Mouse (Mus musculus): ENCODE measurements around the gene Il2. TPM values are rescaled to one million over a fixed set of nuclear protein-coding genes. Genes with fewer than 3 reads are reported as not detected.

Gene Il2
- polyA plus RNA-seq, 1 experiment from 2014 or later, result 0.31 TPM

- Histone ChIP-seq H3K27me3 (no peaks in the 10 kb centered on the region), H3K4me2 (no peak overlapping the region), H3K36me3 (no peaks in the 10 kb centered on the region), H3K27ac (no peak overlapping the region), H3K4me1 (peaks cover 5% of the 10 kb centered on the region), H3K4me3 (no peak overlapping the region), H3K9ac (no peak overlapping the region), H3K9me3 (no peaks in the 10 kb centered on the region)
- WGBS, result 15% methylated on average over 1 of the region's 1 CpGs
- ATAC-seq (ENCODE audit: borderline replicate concordance, extremely low read depth, low FRiP score, low TSS enrichment), result peak; percentile 46; the same call in 1 of the 2 replicates
Observed at GRCm38 (mm10) chr3:37144979-37145378, 19.2 kb upstream of the Il2 start.

- Histone ChIP-seq H3K27me3 (no peaks in the 10 kb centered on the region), H3K4me2 (no peak overlapping the region), H3K36me3 (no peaks in the 10 kb centered on the region), H3K27ac (no peak overlapping the region), H3K4me3 (no peak overlapping the region), H3K4me1 (peaks cover 5% of the 10 kb centered on the region; the same call in 1 of the 2 replicates), H3K9me3 (no peaks in the 10 kb centered on the region), H3K9ac (no peak overlapping the region)
- no peak for ATAC-seq (ENCODE audit: borderline replicate concordance, extremely low read depth, low FRiP score, low TSS enrichment)
- WGBS, result 86% methylated on average over 2 of the region's 2 CpGs
Observed at GRCm38 (mm10) chr3:37141827-37142226, 16.1 kb upstream of the Il2 start.

DNA sequence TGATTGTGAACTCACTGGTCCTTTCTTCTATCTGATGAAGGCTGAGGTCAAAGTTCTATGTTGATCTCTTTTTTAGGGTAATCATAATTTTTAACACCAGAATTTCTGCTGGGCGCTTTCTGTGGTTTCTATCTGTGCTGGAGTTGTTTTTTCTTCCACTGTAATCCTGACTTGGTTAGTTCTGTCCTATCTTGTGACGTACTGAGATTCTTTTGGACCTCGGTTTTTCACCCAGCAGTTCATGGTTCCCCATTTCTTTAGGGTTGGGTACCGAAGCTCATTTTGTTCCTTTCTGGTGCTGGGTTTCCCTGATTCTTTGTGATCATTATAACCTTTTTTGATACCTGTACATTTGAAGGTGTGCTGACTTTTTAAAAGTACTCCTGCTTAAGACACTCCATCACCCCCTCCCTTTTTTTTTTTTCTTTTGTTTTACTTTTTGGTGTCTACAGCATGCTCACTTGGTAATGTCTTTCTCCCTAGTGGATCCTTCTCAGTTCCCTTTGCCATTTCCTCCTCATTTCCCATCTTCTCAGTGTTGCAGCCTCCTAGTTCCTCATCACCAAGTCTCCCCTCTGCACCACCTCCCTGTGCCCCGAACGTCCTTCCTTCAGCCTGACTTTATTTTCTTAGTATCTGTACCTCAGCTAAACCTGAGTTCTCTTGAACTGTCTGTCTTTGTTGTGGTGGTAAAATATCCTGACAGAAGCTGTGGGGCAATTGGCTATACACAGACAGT lies 14.6 kb upstream of the Il2 start:
- WGBS, result 84% methylated on average over 6 of the region's 6 CpGs
- no peaks in the 10 kb centered on the region for H3K36me3 ChIP-seq
- no peaks in the 10 kb centered on the region for H3K4me1 ChIP-seq
- H3K9me3 ChIP-seq, result no peaks in the 10 kb centered on the region
- H3K27ac ChIP-seq, result no peak overlapping the region
- no peak for ATAC-seq (ENCODE audit: borderline replicate concordance, extremely low read depth, low FRiP score, low TSS enrichment)
- no peak overlapping the region for H3K9ac ChIP-seq
- no peak overlapping the region for H3K4me2 ChIP-seq
- H3K4me3 ChIP-seq, result no peak overlapping the region
- no peaks in the 10 kb centered on the region for H3K27me3 ChIP-seq

- no peaks in the 10 kb centered on the region for H3K27me3 ChIP-seq
- 81% methylated on average over 3 of the region's 3 CpGs for WGBS
- H3K36me3 ChIP-seq, result no peaks in the 10 kb centered on the region
Observed at GRCm38 (mm10) chr3:37139192-37139591, 13.4 kb upstream of the Il2 start.

DNA sequence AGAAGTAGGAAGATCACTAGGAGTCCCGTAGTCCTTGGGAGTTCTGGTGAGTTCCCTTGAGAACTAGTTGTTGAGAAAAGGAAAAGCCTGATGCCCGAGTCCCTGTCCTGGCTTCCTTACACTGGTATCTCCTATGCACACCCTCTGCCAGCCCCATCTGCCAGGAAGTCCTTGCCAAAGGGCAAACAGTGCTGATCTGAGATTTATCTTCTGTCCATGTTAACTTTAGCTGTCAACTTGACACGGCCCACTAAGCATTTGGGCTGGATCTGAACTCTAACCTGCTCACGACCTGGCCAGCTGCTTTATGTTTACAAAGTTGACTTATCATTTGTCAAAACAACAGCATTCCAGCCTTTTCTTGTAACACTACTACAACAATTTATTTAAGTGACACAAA lies 11.5 kb upstream of the Il2 start:
- Histone ChIP-seq H3K27ac (no peak overlapping the region), H3K36me3 (no peaks in the 10 kb centered on the region), H3K27me3 (no peaks in the 10 kb centered on the region), H3K4me1 (no peaks in the 10 kb centered on the region), H3K9ac (no peak overlapping the region), H3K9me3 (no peaks in the 10 kb centered on the region), H3K4me3 (no peak overlapping the region), H3K4me2 (no peak overlapping the region)
- ATAC-seq (ENCODE audit: borderline replicate concordance, extremely low read depth, low FRiP score, low TSS enrichment), result no peak
- WGBS, result 21% methylated on average over 4 of the region's 4 CpGs

More at GRCm38 (mm10) chr3:37139192-37139591, 13.4 kb upstream of the Il2 start:
- Histone ChIP-seq H3K9me3 (no peaks in the 10 kb centered on the region), H3K4me2 (no peak overlapping the region), H3K4me3 (no peak overlapping the region), H3K4me1 (no peaks in the 10 kb centered on the region), H3K27ac (no peak overlapping the region), H3K9ac (no peak overlapping the region)
- ATAC-seq (ENCODE audit: borderline replicate concordance, extremely low read depth, low FRiP score, low TSS enrichment), result no peak

- WGBS, result 35% methylated on average over 2 of the region's 2 CpGs
Observed at GRCm38 (mm10) chr3:37129063-37129462, 3.3 kb upstream of the Il2 start.

DNA sequence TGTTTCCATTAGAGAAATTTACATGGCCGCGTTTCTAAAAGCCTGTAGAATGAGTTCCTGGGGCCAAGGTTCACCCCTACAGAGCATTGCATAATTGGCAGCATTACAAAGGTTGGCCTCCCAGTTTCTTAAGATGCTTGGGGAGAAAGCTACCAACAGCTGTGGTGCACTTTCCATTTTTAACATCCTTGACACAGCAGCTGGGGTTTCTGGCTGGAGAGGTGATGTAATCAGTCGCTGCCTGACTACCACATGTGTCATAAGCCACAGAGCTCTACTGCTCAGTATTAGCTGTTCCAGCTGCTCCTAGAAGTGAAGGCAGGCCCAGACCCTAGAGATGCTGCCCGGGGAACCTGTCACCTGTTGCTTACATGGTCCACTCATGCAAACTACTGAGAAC lies 2.5 kb upstream of the Il2 start:
- Histone ChIP-seq H3K9me3 (no peaks in the 10 kb centered on the region), H3K4me3 (no peak overlapping the region), H3K4me1 (peaks cover 12% of the 10 kb centered on the region), H3K27ac (no peak overlapping the region), H3K4me2 (no peak overlapping the region), H3K9ac (no peak overlapping the region), H3K36me3 (no peaks in the 10 kb centered on the region), H3K27me3 (no peaks in the 10 kb centered on the region)
- peak; percentile 78 for ATAC-seq (ENCODE audit: borderline replicate concordance, extremely low read depth, low FRiP score, low TSS enrichment)
- 37% methylated on average over 4 of the region's 4 CpGs for WGBS

More at GRCm38 (mm10) chr3:37129063-37129462, 3.3 kb upstream of the Il2 start:
- Histone ChIP-seq H3K4me1 (peaks cover 12% of the 10 kb centered on the region), H3K4me2 (no peak overlapping the region), H3K9ac (no peak overlapping the region), H3K9me3 (no peaks in the 10 kb centered on the region), H3K27ac (no peak overlapping the region), H3K36me3 (no peaks in the 10 kb centered on the region), H3K4me3 (no peak overlapping the region), H3K27me3 (no peaks in the 10 kb centered on the region)
- ATAC-seq (ENCODE audit: borderline replicate concordance, extremely low read depth, low FRiP score, low TSS enrichment), result no peak

DNA sequence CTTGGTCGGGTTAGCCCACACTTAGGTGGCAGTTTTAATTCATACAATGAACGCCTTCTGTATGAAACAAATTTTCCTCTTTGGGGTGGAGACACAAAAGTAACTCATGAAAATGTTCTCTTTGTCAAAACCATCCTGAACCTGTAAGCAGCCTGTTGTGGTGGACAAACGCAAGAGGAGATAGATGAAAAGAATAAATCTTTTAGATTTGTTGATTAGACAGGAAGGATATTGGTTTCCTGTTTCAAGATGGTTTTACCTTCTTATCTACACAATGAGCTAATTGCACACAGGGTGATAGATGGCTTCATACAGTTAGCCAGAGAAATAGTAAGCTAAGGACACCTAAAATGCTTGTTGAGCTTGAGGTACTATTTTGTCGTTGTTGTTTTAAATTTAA lies 403 bp upstream of the Il2 start:
- H3K4me2 ChIP-seq, result no peak overlapping the region
- no peak for ATAC-seq (ENCODE audit: borderline replicate concordance, extremely low read depth, low FRiP score, low TSS enrichment)

GRCm38 (mm10) chr3:37090721-37091120 lies 35.0 kb downstream of the Il2 start:
- Histone ChIP-seq H3K4me3 (no peak overlapping the region), H3K4me2 (no peak overlapping the region), H3K9me3 (no peaks in the 10 kb centered on the region), H3K9ac (no peak overlapping the region), H3K27ac (no peak overlapping the region), H3K27me3 (no peaks in the 10 kb centered on the region), H3K36me3 (no peaks in the 10 kb centered on the region), H3K4me1 (no peaks in the 10 kb centered on the region)
- ATAC-seq (ENCODE audit: borderline replicate concordance, extremely low read depth, low FRiP score, low TSS enrichment), result no peak

More for the DNA sequence above, 403 bp upstream of the Il2 start:
- Histone ChIP-seq H3K36me3 (no peaks in the 10 kb centered on the region), H3K4me1 (peaks cover 12% of the 10 kb centered on the region), H3K27me3 (no peaks in the 10 kb centered on the region), H3K9ac (no peak overlapping the region), H3K9me3 (no peaks in the 10 kb centered on the region), H3K4me3 (no peak overlapping the region), H3K27ac (no peak overlapping the region)
- 49% methylated on average over 4 of the region's 4 CpGs for whole genome bisulfite sequencing

GRCm38 (mm10) chr3:37084860-37085259 lies 40.9 kb downstream of the Il2 start:
- Histone ChIP-seq H3K4me1 (no peaks in the 10 kb centered on the region), H3K9ac (no peak overlapping the region), H3K36me3 (no peaks in the 10 kb centered on the region), H3K4me2 (no peak overlapping the region), H3K9me3 (no peaks in the 10 kb centered on the region), H3K27me3 (no peaks in the 10 kb centered on the region), H3K27ac (no peak overlapping the region), H3K4me3 (no peak overlapping the region)
- 27% methylated on average over 4 of the region's 4 CpGs for WGBS
- ATAC-seq (ENCODE audit: borderline replicate concordance, extremely low read depth, low FRiP score, low TSS enrichment), result peak; percentile 75; the same call in 1 of the 2 replicates

- H3K9me3 ChIP-seq, result no peaks in the 10 kb centered on the region
- H3K9ac ChIP-seq, result no peak overlapping the region
- H3K4me3 ChIP-seq, result no peak overlapping the region
- H3K4me2 ChIP-seq, result no peak overlapping the region
- ATAC-seq (ENCODE audit: borderline replicate concordance, extremely low read depth, low FRiP score, low TSS enrichment), result no peak
- no peaks in the 10 kb centered on the region for H3K4me1 ChIP-seq
- H3K27ac ChIP-seq, result no peak overlapping the region
- H3K27me3 ChIP-seq, result no peaks in the 10 kb centered on the region
- no peaks in the 10 kb centered on the region for H3K36me3 ChIP-seq
Observed at GRCm38 (mm10) chr3:37073211-37073610, 52.5 kb downstream of the Il2 start.
